Comparison of ENCODE assay signal across 18 mouse cellular contexts in the genomic region with DNA sequence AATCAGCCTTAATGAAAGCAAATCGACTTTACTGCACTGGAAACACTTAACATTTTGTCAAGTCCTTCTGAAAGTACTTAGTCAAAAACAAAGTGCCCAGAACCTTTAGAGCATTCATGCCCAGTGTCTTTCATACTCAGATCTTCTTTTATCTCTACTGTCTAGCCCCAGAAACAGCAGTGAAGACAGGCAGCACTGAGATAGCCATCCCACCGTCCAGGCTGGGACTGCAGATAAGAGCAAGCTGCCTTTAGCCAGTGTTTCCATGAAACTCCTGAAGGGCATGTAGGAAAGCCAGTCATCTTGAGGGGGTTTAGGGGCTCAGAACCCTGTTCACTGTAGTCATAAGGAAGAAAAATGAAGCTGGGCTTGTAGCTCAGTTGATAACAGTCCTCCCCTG. TPM values are rescaled to one million over a fixed set of nuclear protein-coding genes. Genes with fewer than 3 reads are reported as not detected.
"Had no signal": no experiment of that assay in that cellular context is flagged by ENCODE, and none has a peak within 500 bp of the region (broad histone marks: within the 10 kb centered on the region; RNA-seq: fewer than 3 reads in every experiment).

No protein-coding gene starts in this region.

- H3K27me3 ChIP-seq: intestine, embryonic 15.5 days; limb, embryonic 12.5 days; lung, embryonic 15.5 days; midbrain, embryonic 15.5 days; neural tube, embryonic 12.5 days had no signal

- H3K4me2 ChIP-seq: intestine, embryonic 15.5 days; limb, embryonic 12.5 days; lung, embryonic 15.5 days; midbrain, embryonic 11.5 days; midbrain, embryonic 15.5 days; neural tube, embryonic 12.5 days had no signal

- H3K9me3 ChIP-seq: intestine, embryonic 15.5 days; limb, embryonic 12.5 days; lung, embryonic 15.5 days; midbrain, embryonic 15.5 days; neural tube, embryonic 12.5 days had no signal

- H3K27ac ChIP-seq: intestine, embryonic 15.5 days; left cerebral cortex, adult 2 months; limb, embryonic 12.5 days; lung, embryonic 15.5 days; midbrain, embryonic 15.5 days; neural tube, embryonic 12.5 days had no signal

- H3K36me3 ChIP-seq: intestine, embryonic 15.5 days; limb, embryonic 12.5 days; lung, embryonic 15.5 days; midbrain, embryonic 15.5 days; neural tube, embryonic 12.5 days had no signal

- DNase-seq: kidney, adult 18-20 months; kidney, postnatal 10 days; lung, postnatal 14 days; thymus, adult 18-20 months; thymus, postnatal 14 days had no signal

- H3K9ac ChIP-seq: intestine, embryonic 15.5 days; limb, embryonic 12.5 days; lung, embryonic 15.5 days; midbrain, embryonic 15.5 days; neural tube, embryonic 12.5 days had no signal

- H3K4me1 ChIP-seq: intestine, embryonic 15.5 days; limb, embryonic 12.5 days; lung, embryonic 15.5 days; midbrain, embryonic 15.5 days; neural tube, embryonic 12.5 days had no signal

- H3K4me3 ChIP-seq: intestine, embryonic 15.5 days; left cerebral cortex, adult 2 months; limb, embryonic 12.5 days; lung, embryonic 15.5 days; midbrain, embryonic 15.5 days; neural tube, embryonic 12.5 days had no signal

- ATAC-seq: intestine, embryonic 15.5 days; midbrain, embryonic 15.5 days had no signal

RNA-seq across cellular contexts. Expression of a gene that starts 14.7 kb away (rescaled TPM):
- total RNA-seq: layer of hippocampus, postnatal 25 days; left cerebral cortex, adult 2 months; left cerebral cortex, postnatal 25 days; liver, adult 2 months; monocyte, adult 5-6 weeks; neutrophil, adult 5-6 weeks had no signal
- polyA plus RNA-seq: intestine, embryonic 15.5 days; kidney, embryonic 14.5 days; limb, embryonic 12.5 days; liver, adult 2 months; lung, embryonic 15.5 days; midbrain, embryonic 11.5 days; midbrain, embryonic 15.5 days; neural tube, embryonic 12.5 days had no signal
